Mouse (Mus musculus): ENCODE data around the gene Gkap1. TPM values are rescaled to one million over a fixed set of nuclear protein-coding genes. Genes with fewer than 3 reads are reported as not detected.

Gkap1 gene
- polyA plus RNA-seq, 1 experiment from 2014 or later, result 25.2 TPM

- Histone ChIP-seq H3K4me3 (peak overlapping the region; percentile 91), H3K27me3 (ENCODE audit: poor library complexity, severe bottlenecking) (peaks cover 11% of the 10 kb centered on the region; the same call in 1 of the 2 replicates), H3K36me3 (replicated peaks) (peaks cover 5% of the 10 kb centered on the region; the same call in 1 of the 2 replicates), H3K27ac (no peak overlapping the region), H3K9me3 (no peaks in the 10 kb centered on the region), H3K4me1 (peaks cover 37% of the 10 kb centered on the region)
- no peak for DNase-seq (ENCODE audit: extremely low spot score, low spot score)
- WGBS, result 82% methylated on average over 8 of the region's 8 CpGs
These were observed 61.7 kb downstream of the Gkap1 start for GRCm38 (mm10) chr13:58213801-58214200.

GRCm38 (mm10) chr13:58212530-58212929, 63.0 kb downstream of the Gkap1 start:
- no peaks in the 10 kb centered on the region for H3K9me3 ChIP-seq
- DNase-seq (ENCODE audit: extremely low spot score, low spot score), result no peak
- H3K27ac ChIP-seq, result no peak overlapping the region
- H3K4me1 ChIP-seq, result peaks cover 37% of the 10 kb centered on the region
- WGBS, result 89% methylated on average over 2 of the region's 2 CpGs
- peaks cover 11% of the 10 kb centered on the region; the same call in 1 of the 2 replicates for H3K27me3 ChIP-seq (ENCODE audit: poor library complexity, severe bottlenecking)
- H3K4me3 ChIP-seq, result no peak overlapping the region
- H3K36me3 ChIP-seq (replicated peaks), result peaks cover 9% of the 10 kb centered on the region

GRCm38 (mm10) chr13:58210441-58210840, 65.1 kb downstream of the Gkap1 start:
- Histone ChIP-seq H3K9me3 (no peaks in the 10 kb centered on the region), H3K36me3 (replicated peaks) (peaks cover 17% of the 10 kb centered on the region), H3K27me3 (ENCODE audit: poor library complexity, severe bottlenecking) (no peaks in the 10 kb centered on the region), H3K4me1 (peaks cover 27% of the 10 kb centered on the region), H3K27ac (no peak overlapping the region), H3K4me3 (no peak overlapping the region)
- 92% methylated on average over 5 of the region's 5 CpGs for WGBS
- DNase-seq (ENCODE audit: extremely low spot score, low spot score), result no peak

GRCm38 (mm10) chr13:58206084-58206483, 69.4 kb downstream of the Gkap1 start:
- no peak overlapping the region for H3K27ac ChIP-seq
- 94% methylated on average over 4 of the region's 4 CpGs for WGBS
- peaks cover 17% of the 10 kb centered on the region for H3K36me3 ChIP-seq (replicated peaks)
- no peak for DNase-seq (ENCODE audit: extremely low spot score, low spot score)
- H3K9me3 ChIP-seq, result no peaks in the 10 kb centered on the region
- H3K27me3 ChIP-seq (ENCODE audit: poor library complexity, severe bottlenecking), result no peaks in the 10 kb centered on the region
- H3K4me3 ChIP-seq, result no peak overlapping the region
- H3K4me1 ChIP-seq, result no peaks in the 10 kb centered on the region

- Histone ChIP-seq H3K9me3 (no peaks in the 10 kb centered on the region), H3K27me3 (ENCODE audit: poor library complexity, severe bottlenecking) (no peaks in the 10 kb centered on the region), H3K27ac (no peak overlapping the region), H3K4me1 (no peaks in the 10 kb centered on the region), H3K4me3 (no peak overlapping the region), H3K36me3 (replicated peaks) (peaks cover 13% of the 10 kb centered on the region)
- DNase-seq (ENCODE audit: extremely low spot score, low spot score), result no peak
- WGBS, result 70% methylated on average over 4 of the region's 4 CpGs
These were observed 70.5 kb downstream of the Gkap1 start for GRCm38 (mm10) chr13:58204986-58205385.

GRCm38 (mm10) chr13:58204202-58204601, 71.3 kb downstream of the Gkap1 start:
- no peak for DNase-seq (ENCODE audit: extremely low spot score, low spot score)
- Histone ChIP-seq H3K9me3 (no peaks in the 10 kb centered on the region), H3K4me1 (peaks cover 5% of the 10 kb centered on the region; the same call in 1 of the 2 replicates), H3K4me3 (no peak overlapping the region), H3K27ac (no peak overlapping the region), H3K36me3 (replicated peaks) (peaks cover 13% of the 10 kb centered on the region), H3K27me3 (ENCODE audit: poor library complexity, severe bottlenecking) (no peaks in the 10 kb centered on the region)
- WGBS, result 91% methylated on average over 3 of the region's 3 CpGs

- no peak for DNase-seq (ENCODE audit: extremely low spot score, low spot score)
- Histone ChIP-seq H3K27me3 (ENCODE audit: poor library complexity, severe bottlenecking) (no peaks in the 10 kb centered on the region), H3K36me3 (replicated peaks) (peaks cover 12% of the 10 kb centered on the region), H3K27ac (no peak overlapping the region), H3K4me3 (no peak overlapping the region), H3K4me1 (peaks cover 5% of the 10 kb centered on the region; the same call in 1 of the 2 replicates), H3K9me3 (no peaks in the 10 kb centered on the region)
- 95% methylated on average over 1 of the region's 1 CpGs for WGBS
These were observed 72.6 kb downstream of the Gkap1 start for GRCm38 (mm10) chr13:58202903-58203302.

GRCm38 (mm10) chr13:58201908-58202307, 73.6 kb downstream of the Gkap1 start:
- 94% methylated on average over 3 of the region's 3 CpGs for WGBS
- Histone ChIP-seq H3K4me3 (no peak overlapping the region), H3K36me3 (replicated peaks) (peaks cover 20% of the 10 kb centered on the region), H3K27ac (no peak overlapping the region), H3K9me3 (no peaks in the 10 kb centered on the region), H3K4me1 (peaks cover 5% of the 10 kb centered on the region), H3K27me3 (ENCODE audit: poor library complexity, severe bottlenecking) (no peaks in the 10 kb centered on the region)
- DNase-seq (ENCODE audit: extremely low spot score, low spot score), result no peak

- Histone ChIP-seq H3K27me3 (ENCODE audit: poor library complexity, severe bottlenecking) (no peaks in the 10 kb centered on the region), H3K36me3 (replicated peaks) (peaks cover 20% of the 10 kb centered on the region), H3K4me3 (no peak overlapping the region), H3K27ac (no peak overlapping the region), H3K4me1 (peaks cover 5% of the 10 kb centered on the region), H3K9me3 (no peaks in the 10 kb centered on the region)
- no peak for DNase-seq (ENCODE audit: extremely low spot score, low spot score)
- 92% methylated on average over 6 of the region's 6 CpGs for WGBS
These were observed 74.2 kb downstream of the Gkap1 start for GRCm38 (mm10) chr13:58201343-58201742.

- H3K27me3 ChIP-seq (ENCODE audit: poor library complexity, severe bottlenecking), result no peaks in the 10 kb centered on the region
- no peak overlapping the region for H3K27ac ChIP-seq
- H3K4me1 ChIP-seq, result peaks cover 5% of the 10 kb centered on the region
- WGBS, result 91% methylated on average over 7 of the region's 7 CpGs
- no peak for DNase-seq (ENCODE audit: extremely low spot score, low spot score)
- H3K4me3 ChIP-seq, result no peak overlapping the region
- H3K36me3 ChIP-seq (replicated peaks), result peaks cover 49% of the 10 kb centered on the region
- H3K9me3 ChIP-seq, result no peaks in the 10 kb centered on the region
These were observed 77.4 kb downstream of the Gkap1 start for GRCm38 (mm10) chr13:58197981-58198640.

- Histone ChIP-seq H3K9me3 (no peaks in the 10 kb centered on the region), H3K4me3 (no peak overlapping the region), H3K27ac (no peak overlapping the region), H3K4me1 (peaks cover 5% of the 10 kb centered on the region), H3K27me3 (ENCODE audit: poor library complexity, severe bottlenecking) (no peaks in the 10 kb centered on the region), H3K36me3 (replicated peaks) (peaks cover 58% of the 10 kb centered on the region)
- 81% methylated on average over 3 of the region's 3 CpGs for WGBS
- DNase-seq (ENCODE audit: extremely low spot score, low spot score), result no peak
These were observed 78.3 kb downstream of the Gkap1 start for GRCm38 (mm10) chr13:58197211-58197610.

- WGBS, result 80% methylated on average over 3 of the region's 3 CpGs
- Histone ChIP-seq H3K36me3 (replicated peaks) (peaks cover 80% of the 10 kb centered on the region), H3K4me1 (peaks cover 5% of the 10 kb centered on the region), H3K4me3 (no peak overlapping the region), H3K27me3 (ENCODE audit: poor library complexity, severe bottlenecking) (no peaks in the 10 kb centered on the region), H3K9me3 (no peaks in the 10 kb centered on the region), H3K27ac (no peak overlapping the region)
- DNase-seq (ENCODE audit: extremely low spot score, low spot score), result no peak
These were observed 80.6 kb downstream of the Gkap1 start for GRCm38 (mm10) chr13:58194908-58195307.

- Histone ChIP-seq H3K4me3 (no peak overlapping the region), H3K36me3 (replicated peaks) (peaks cover 95% of the 10 kb centered on the region), H3K4me1 (no peaks in the 10 kb centered on the region; the same call in 1 of the 2 replicates), H3K9me3 (no peaks in the 10 kb centered on the region), H3K27me3 (ENCODE audit: poor library complexity, severe bottlenecking) (no peaks in the 10 kb centered on the region), H3K27ac (no peak overlapping the region)
- DNase-seq (ENCODE audit: extremely low spot score, low spot score), result no peak
- WGBS, result 97% methylated on average over 3 of the region's 3 CpGs
These were observed 82.3 kb downstream of the Gkap1 start for GRCm38 (mm10) chr13:58193221-58193620.

Measured in forebrain, embryonic 10.5 days (tissue).